Mouse (Mus musculus) testis, adult 2 months (tissue): ENCODE data around the gene Timm8a2.

Experiments used
- CTCF ChIP-seq: fragments of 200-500 bp; IDR thresholded peaks from 2 replicates; pipeline ENCODE4 v1.5.1; 2012; ENCODE audit warnings: low read depth, mild to moderate bottlenecking, inconsistent platforms, low read length, moderate library complexity; ENCODE audit not compliant: control insufficient read depth, insufficient read depth, insufficient replicate concordance
- POLR2A ChIP-seq: fragments of 200-500 bp; IDR thresholded peaks from 2 replicates; pipeline ENCODE4 v1.6.1; 2012; ENCODE audit warnings: low read depth, mild to moderate bottlenecking, inconsistent platforms, low read length, moderate library complexity; ENCODE audit not compliant: control insufficient read depth

GRCm38 (mm10) chr14:122002224-122002623 lies 32.2 kb upstream of the Timm8a2 start:
- TF ChIP-seq POLR2A (no peak), CTCF (no peak)
